Mouse (Mus musculus) liver, postnatal 0 days (tissue): ENCODE results near the gene Slc7a15. TPM values are rescaled to one million over a fixed set of nuclear protein-coding genes. Genes with fewer than 3 reads are reported as not detected.
"Not testable (repeated sequence)": the region's sequence is repeated elsewhere in the genome, so short reads cannot be mapped to it uniquely, and the experiment has no call there.

Source experiments
- ATAC-seq: fragments of 200-750 bp; cut with Nextera tagmentation; 2 replicates; pipeline ENCODE4 v1.8.0; 2017; ENCODE audit warnings: mild to moderate bottlenecking, moderate library complexity
- DNase-seq: peaks from one replicate; pipeline ENCODE4 v3.0.0-alpha.2; 2016
- H3K27ac ChIP-seq: fragments of 300-500 bp; sonication (generic); 2 replicates; pipeline ENCODE4 v1.5.1; 2014; ENCODE audit warnings: antibody characterized with exemption, moderate library complexity, mild to moderate bottlenecking, low read depth
- H3K27me3 ChIP-seq: fragments of 300-500 bp; sonication (generic); 2 replicates; pipeline ENCODE4 v1.6.1; 2014; ENCODE audit warnings: low read length, control low read depth, mixed read lengths; ENCODE audit not compliant: insufficient read depth
- H3K36me3 ChIP-seq: fragments of 300-500 bp; sonication (generic); replicated peaks from 2 replicates; pipeline ENCODE4 v1.6.1; 2014; ENCODE audit warnings: mild to moderate bottlenecking, control low read depth, low read length, moderate library complexity, mixed read lengths; ENCODE audit not compliant: insufficient read depth
- H3K4me1 ChIP-seq: fragments of 300-500 bp; sonication (generic); 2 replicates; pipeline ENCODE4 v1.6.1; 2014; ENCODE audit warnings: antibody characterized with exemption, mild to moderate bottlenecking, control low read depth; ENCODE audit not compliant: insufficient read depth
- H3K4me2 ChIP-seq: fragments of 300-500 bp; sonication (generic); 2 replicates; pipeline ENCODE4 v1.6.1; 2014; ENCODE audit warnings: low read depth, mild to moderate bottlenecking, low read length, moderate library complexity, mixed read lengths
- H3K4me3 ChIP-seq: fragments of 300-500 bp; sonication (generic); 2 replicates; pipeline ENCODE4 v1.5.1; 2014; ENCODE audit warnings: low read depth, low read length
- H3K9ac ChIP-seq: fragments of 300-500 bp; sonication (generic); replicated peaks from 2 replicates; pipeline ENCODE4 v1.6.1; 2014; ENCODE audit warnings: mild to moderate bottlenecking, moderate library complexity
- H3K9me3 ChIP-seq: fragments of 300-500 bp; sonication (generic); 2 replicates; pipeline ENCODE4 v1.6.1; 2016; ENCODE audit warnings: mild to moderate bottlenecking, control low read depth, low read length, mixed read lengths
- CTCF ChIP-seq: sonication (generic); IDR thresholded peaks from 2 replicates; pipeline ENCODE4 v1.5.1; 2016; ENCODE audit warnings: antibody characterized with exemption, low read depth
- EP300 ChIP-seq: IDR thresholded peaks from 2 replicates; pipeline ENCODE4 v1.6.1; 2016; ENCODE audit warnings: antibody characterized with exemption, low read depth, mild to moderate bottlenecking
- WGBS: fragments of 180-500 bp; shearing (Covaris S2); extraction: QIAGEN DNeasy Blood & Tissue Kit; methylation state at CpG from one replicate; pipeline ENCODE4 v1.1.7; 2014; ENCODE audit not compliant: insufficient replicate concordance; 5-methylcytosine and 5-hydroxymethylcytosine counted together
- polyA plus RNA-seq: library from polyadenylated mRNA; unstranded; fragments of >200 nt; fragmentation: Nextera tagmentation; extraction: Ambion mirVana; gene quantifications from 2 replicates; pipeline ENCODE4 v1.2.1, GENCODE M21; 2015

The Slc7a15 gene
- 0.39 and 0.49 TPM in 2 replicates for polyA plus RNA-seq

DNA sequence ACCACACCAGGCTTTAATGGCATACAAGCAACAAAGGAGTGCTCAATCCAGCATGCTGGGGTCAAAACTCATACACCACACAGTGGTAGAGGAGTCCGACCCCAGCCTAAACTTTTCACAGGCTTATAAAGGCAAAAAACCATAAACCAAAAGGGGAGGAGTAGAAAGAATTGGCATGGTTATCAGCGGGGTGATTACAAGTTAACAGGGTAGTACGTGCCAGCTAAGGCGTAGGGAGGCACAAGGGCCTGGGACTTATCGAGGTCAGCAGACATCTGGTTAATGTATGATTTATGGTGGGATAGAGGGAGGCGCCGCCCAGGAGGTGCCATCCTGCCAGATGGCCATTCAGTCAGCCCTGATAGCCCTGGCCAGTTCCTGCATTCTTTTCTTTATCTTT, at the start of gene Slc7a15:
Slc7a15 (minus strand) TSS at position 101 of the 400 bp plus-strand sequence.
- not testable (repeated sequence) for H3K9me3 ChIP-seq, H3K4me2 ChIP-seq, H3K27ac ChIP-seq, DNase-seq, H3K9ac ChIP-seq, ATAC-seq, H3K27me3 ChIP-seq, H3K4me3 ChIP-seq, H3K4me1 ChIP-seq, H3K36me3 ChIP-seq
- whole genome bisulfite sequencing, result 75% methylated on average over 7 of the region's 7 CpGs

DNA sequence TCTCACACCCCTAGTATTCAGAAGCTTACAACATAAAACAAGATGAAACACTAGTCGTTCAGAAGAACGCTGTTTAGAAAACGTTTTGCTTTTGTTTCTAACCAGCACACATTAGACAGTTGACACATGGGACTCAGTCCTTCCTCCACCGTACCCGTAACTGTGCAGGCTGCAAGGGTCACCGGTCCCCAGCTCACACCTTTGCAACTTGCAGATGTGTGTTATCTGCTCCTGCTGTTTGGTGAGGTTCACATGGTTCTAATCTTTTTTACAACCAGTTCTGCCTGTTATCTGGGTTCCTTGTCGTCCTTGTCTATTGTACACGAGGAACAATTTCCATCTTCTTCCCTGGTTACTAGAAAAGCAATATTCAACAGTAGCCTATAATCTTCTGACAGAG, 49.3 kb upstream of the Slc7a15 start:
- not testable (repeated sequence) for DNase-seq, H3K36me3 ChIP-seq, H3K9ac ChIP-seq, H3K27me3 ChIP-seq, H3K27ac ChIP-seq, H3K9me3 ChIP-seq, H3K4me2 ChIP-seq, H3K4me1 ChIP-seq, H3K4me3 ChIP-seq, ATAC-seq
- WGBS, result 43% methylated on average over 8 of the region's 8 CpGs

GRCm38 (mm10) chr12:8641425-8641735, 42.5 kb upstream of the Slc7a15 start:
- H3K27ac ChIP-seq, result no peak overlapping the region
- H3K9me3 ChIP-seq, result no peaks in the 10 kb centered on the region
- peak overlapping the region; percentile 94 for H3K9ac ChIP-seq
- H3K36me3 ChIP-seq, result no peaks in the 10 kb centered on the region
- ATAC-seq (no peak), DNase-seq (no peak)
- H3K4me3 ChIP-seq, result peak overlapping the region; percentile 78
- 10% methylated on average over 10 of the region's 10 CpGs for WGBS
- no peaks in the 10 kb centered on the region for H3K27me3 ChIP-seq
- peaks cover 6% of the 10 kb centered on the region; the same call in 1 of the 2 replicates for H3K4me1 ChIP-seq
- H3K4me2 ChIP-seq, result peak overlapping the region; percentile 75
- TF ChIP-seq EP300 (no peak), CTCF (no peak)

GRCm38 (mm10) chr12:8640711-8641424, 42.0 kb upstream of the Slc7a15 start:
- ATAC-seq (peak; percentile 98), DNase-seq (peak; percentile 98)
- WGBS, result under 1% methylated on average over 47 of the region's 47 CpGs
- Histone ChIP-seq H3K4me3 (peak overlapping the region; percentile 78), H3K4me1 (peaks cover 6% of the 10 kb centered on the region; the same call in 1 of the 2 replicates), H3K27ac (peak overlapping the region; percentile 93), H3K27me3 (no peaks in the 10 kb centered on the region), H3K9me3 (no peaks in the 10 kb centered on the region), H3K36me3 (no peaks in the 10 kb centered on the region), H3K9ac (peak overlapping the region; percentile 94), H3K4me2 (peak overlapping the region; percentile 75)
- TF ChIP-seq EP300 (no peak), CTCF (no peak)

- not testable (repeated sequence) for H3K27ac ChIP-seq, H3K9ac ChIP-seq, ATAC-seq, H3K9me3 ChIP-seq, H3K27me3 ChIP-seq, DNase-seq, H3K36me3 ChIP-seq, H3K4me1 ChIP-seq
- 0% methylated on average over 2 of the region's 2 CpGs for WGBS
- Histone ChIP-seq H3K4me2 (peak overlapping the region; percentile 75), H3K4me3 (peak overlapping the region; percentile 78)
These were observed 41.3 kb upstream of the Slc7a15 start for GRCm38 (mm10) chr12:8640186-8640585.

- H3K4me1 ChIP-seq, H3K9ac ChIP-seq, H3K4me3 ChIP-seq, H3K27ac ChIP-seq, H3K4me2 ChIP-seq, ATAC-seq, H3K9me3 ChIP-seq, H3K27me3 ChIP-seq, H3K36me3 ChIP-seq: not testable (repeated sequence)
- TF ChIP-seq CTCF, result peak; percentile 95
- 68% methylated on average over 10 of the region's 10 CpGs for WGBS
- DNase-seq, result peak; percentile 87
These were observed 39.7 kb upstream of the Slc7a15 start for GRCm38 (mm10) chr12:8638411-8639087.
